Mouse (Mus musculus) forebrain, embryonic 11.5 days (tissue): ENCODE measurements around the gene Mansc4. TPM values are rescaled to one million over a fixed set of nuclear protein-coding genes. Genes with fewer than 3 reads are reported as not detected.

ENCODE experiments used
- ATAC-seq: fragments of 200-750 bp; cut with Nextera tagmentation; replicated peaks from 2 replicates; pipeline ENCODE4 v1.8.0; 2017; ENCODE audit warnings: moderate TSS enrichment; ENCODE audit not compliant: low FRiP score
- DNase-seq: peaks from one replicate; pipeline ENCODE4 v3.0.0-alpha.2; 2017; ENCODE audit warnings: low spot score
- H3K27ac ChIP-seq: fragments of 300-500 bp; sonication (generic); 2 replicates; pipeline ENCODE4 v1.5.1; 2014; ENCODE audit warnings: low read depth, low read length
- H3K27me3 ChIP-seq: fragments of 300-500 bp; sonication (generic); 2 replicates; pipeline ENCODE4 v1.6.1; 2014; ENCODE audit warnings: mild to moderate bottlenecking, low read length, mixed read lengths; ENCODE audit not compliant: control insufficient read depth, insufficient read depth
- H3K36me3 ChIP-seq: fragments of 300-500 bp; sonication (generic); 2 replicates; pipeline ENCODE4 v1.6.1; 2014; ENCODE audit warnings: mild to moderate bottlenecking, low read length, moderate library complexity, mixed read lengths; ENCODE audit not compliant: control insufficient read depth, insufficient read depth
- H3K4me1 ChIP-seq: fragments of 300-500 bp; sonication (generic); replicated peaks from 2 replicates; pipeline ENCODE4 v1.6.1; 2014; ENCODE audit warnings: low read length, mixed read lengths; ENCODE audit not compliant: control insufficient read depth, insufficient read depth
- H3K4me2 ChIP-seq: fragments of 300-500 bp; sonication (generic); 2 replicates; pipeline ENCODE4 v1.6.1; 2014; ENCODE audit warnings: low read depth, mild to moderate bottlenecking, low read length, moderate library complexity, mixed read lengths; ENCODE audit not compliant: severe bottlenecking
- H3K4me3 ChIP-seq: fragments of 300-500 bp; sonication (generic); 2 replicates; pipeline ENCODE4 v1.5.1; 2014; ENCODE audit warnings: low read depth, low read length
- H3K9ac ChIP-seq: fragments of 300-500 bp; sonication (generic); 2 replicates; pipeline ENCODE4 v1.6.1; 2014; ENCODE audit warnings: low read length
- H3K9me3 ChIP-seq: fragments of 300-500 bp; sonication (generic); 2 replicates; pipeline ENCODE4 v1.6.1; 2016; ENCODE audit warnings: low read length, mixed read lengths; ENCODE audit not compliant: control insufficient read depth
- WGBS: fragments of 180-500 bp; shearing (Covaris S2); extraction: QIAGEN DNeasy Blood & Tissue Kit; methylation state at CpG from one replicate; pipeline ENCODE4 v1.1.7; 2014; 5-methylcytosine and 5-hydroxymethylcytosine counted together
- polyA plus RNA-seq: library from polyadenylated mRNA; unstranded; fragments of >200 nt; fragmentation: Nextera tagmentation; extraction: Ambion mirVana; gene quantifications from 2 replicates; pipeline ENCODE4 v1.2.1, GENCODE M21; 2014

Gene Mansc4
- polyA plus RNA-seq, 1 experiment from 2014 or later: 1.1 TPM

DNA sequence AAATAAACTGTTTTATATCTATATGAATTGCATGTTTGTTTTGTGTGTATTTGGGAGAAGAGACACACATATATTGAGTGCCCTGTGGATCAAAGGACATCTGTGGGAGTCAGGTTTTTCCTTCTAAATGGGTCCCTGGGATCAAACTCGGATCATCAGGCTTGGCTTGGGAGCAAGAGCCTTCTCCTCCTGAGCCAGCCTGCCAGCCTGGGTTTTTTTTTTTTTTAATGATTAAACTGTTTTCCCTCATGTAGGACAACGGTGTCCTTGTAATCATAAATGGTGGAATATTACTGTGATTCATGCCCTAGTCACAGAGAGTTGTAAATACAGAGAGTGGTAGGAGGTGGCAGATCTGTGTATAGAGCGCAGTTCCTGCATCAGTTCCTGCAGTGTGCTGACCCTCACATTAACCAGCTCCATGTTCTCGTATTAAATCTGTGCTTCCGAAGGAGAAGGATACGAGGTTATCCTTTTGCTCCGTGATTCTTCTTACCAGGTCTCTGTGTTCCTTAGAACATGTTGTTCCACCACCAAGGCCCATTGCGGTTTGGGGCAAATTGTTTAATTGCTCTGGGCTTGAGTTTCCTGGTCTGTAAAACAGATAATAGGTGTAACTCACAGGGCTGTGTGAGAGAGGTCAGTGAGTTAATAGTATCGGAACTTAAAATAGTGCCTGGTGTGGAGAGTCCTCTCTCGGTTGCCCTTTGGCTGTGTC lies 22.4 kb downstream of the Mansc4 start:
- H3K9me3 ChIP-seq: no peaks in the 10 kb centered on the region
- H3K36me3 ChIP-seq: peaks cover 5% of the 10 kb centered on the region; the same call in 1 of the 2 replicates
- 96% methylated on average over 10 of the region's 10 CpGs for WGBS
- no peak for DNase-seq
- no peaks in the 10 kb centered on the region for H3K4me1 ChIP-seq
- no peak overlapping the region for H3K4me3 ChIP-seq
- H3K4me2 ChIP-seq: no peak overlapping the region
- H3K27me3 ChIP-seq: no peaks in the 10 kb centered on the region
- H3K9ac ChIP-seq: no peak overlapping the region
- ATAC-seq: no peak
- H3K27ac ChIP-seq: no peak overlapping the region

- H3K27me3 ChIP-seq: no peaks in the 10 kb centered on the region
- H3K9ac ChIP-seq: no peak overlapping the region
- no peak overlapping the region for H3K4me2 ChIP-seq
- H3K4me1 ChIP-seq: no peaks in the 10 kb centered on the region
- peaks cover 5% of the 10 kb centered on the region; the same call in 1 of the 2 replicates for H3K36me3 ChIP-seq
- WGBS: 88% methylated on average over 7 of the region's 7 CpGs
- no peaks in the 10 kb centered on the region for H3K9me3 ChIP-seq
- no peak overlapping the region for H3K4me3 ChIP-seq
- peak; percentile 16 for DNase-seq
- H3K27ac ChIP-seq: no peak overlapping the region
- ATAC-seq: no peak
These were observed 24.1 kb downstream of the Mansc4 start for GRCm38 (mm10) chr6:147062694-147063093.

DNA sequence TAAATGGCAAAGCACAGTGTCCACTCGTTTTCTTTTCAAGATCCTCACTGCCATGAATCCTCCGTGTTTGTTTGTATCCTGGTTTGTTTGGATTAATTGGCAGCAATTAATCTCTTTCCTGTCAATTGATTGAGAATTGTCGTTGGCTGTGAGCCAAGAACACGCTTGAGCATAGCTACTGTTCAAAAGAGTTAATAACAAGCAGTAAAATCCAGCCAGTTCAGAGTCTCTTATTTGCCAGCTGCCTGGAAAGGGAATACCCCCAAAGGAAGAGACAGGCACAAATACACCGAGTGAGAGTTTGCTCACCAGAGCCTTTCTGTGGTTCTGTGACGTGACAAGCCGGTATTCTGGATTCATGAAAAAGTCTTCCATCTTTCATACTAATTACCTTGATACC lies 24.8 kb downstream of the Mansc4 start:
- Histone ChIP-seq H3K27me3 (no peaks in the 10 kb centered on the region), H3K27ac (no peak overlapping the region), H3K4me3 (no peak overlapping the region), H3K4me1 (no peaks in the 10 kb centered on the region), H3K36me3 (peaks cover 5% of the 10 kb centered on the region; the same call in 1 of the 2 replicates), H3K4me2 (no peak overlapping the region), H3K9me3 (no peaks in the 10 kb centered on the region), H3K9ac (no peak overlapping the region)
- DNase-seq (peak; percentile 35), ATAC-seq (no peak)
- 82% methylated on average over 7 of the region's 7 CpGs for WGBS

DNA sequence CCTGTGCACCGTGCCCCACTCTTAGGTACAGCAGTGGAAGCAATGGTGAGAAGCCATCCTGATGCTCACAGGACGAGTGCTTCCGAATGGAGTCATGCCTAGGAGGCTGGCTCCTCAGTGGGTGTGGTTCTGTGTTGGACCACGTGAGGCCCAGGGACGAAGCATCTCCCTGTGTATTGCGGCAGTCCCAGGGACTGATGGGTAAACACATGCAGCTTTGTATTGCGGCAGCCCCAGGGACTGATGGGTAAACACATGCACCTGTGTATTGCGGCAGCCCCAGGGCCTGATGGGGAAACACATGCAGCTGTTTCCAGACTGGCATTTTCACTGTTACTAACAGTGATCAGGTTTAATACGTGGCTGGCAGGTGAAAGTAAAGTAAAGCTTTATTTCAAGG lies 25.2 kb downstream of the Mansc4 start:
- Histone ChIP-seq H3K4me2 (no peak overlapping the region), H3K9ac (no peak overlapping the region), H3K9me3 (no peaks in the 10 kb centered on the region), H3K27ac (no peak overlapping the region), H3K4me3 (no peak overlapping the region), H3K27me3 (no peaks in the 10 kb centered on the region), H3K4me1 (no peaks in the 10 kb centered on the region), H3K36me3 (peaks cover 5% of the 10 kb centered on the region; the same call in 1 of the 2 replicates)
- ATAC-seq (0 out of 2 replicates have a peak, but pooled peaks have one; percentile 36), DNase-seq (peak; percentile 47)
- WGBS: 89% methylated on average over 9 of the region's 9 CpGs

- Histone ChIP-seq H3K4me2 (no peak overlapping the region), H3K9ac (no peak overlapping the region), H3K36me3 (peaks cover 5% of the 10 kb centered on the region; the same call in 1 of the 2 replicates), H3K27me3 (no peaks in the 10 kb centered on the region), H3K4me1 (no peaks in the 10 kb centered on the region), H3K27ac (no peak overlapping the region), H3K9me3 (no peaks in the 10 kb centered on the region), H3K4me3 (no peak overlapping the region)
- 75% methylated on average over 7 of the region's 7 CpGs for WGBS
- no peak for ATAC-seq
- peak; percentile 48 for DNase-seq
These were observed 27.5 kb downstream of the Mansc4 start for GRCm38 (mm10) chr6:147059326-147059725.

GRCm38 (mm10) chr6:147055374-147055977 lies 31.4 kb downstream of the Mansc4 start:
- ATAC-seq (no peak), DNase-seq (peak; percentile 35)
- Histone ChIP-seq H3K27ac (no peak overlapping the region), H3K36me3 (no peaks in the 10 kb centered on the region; the same call in 1 of the 2 replicates), H3K9me3 (no peaks in the 10 kb centered on the region), H3K4me1 (no peaks in the 10 kb centered on the region), H3K4me2 (no peak overlapping the region), H3K4me3 (no peak overlapping the region), H3K27me3 (no peaks in the 10 kb centered on the region), H3K9ac (no peak overlapping the region)
- 92% methylated on average over 10 of the region's 10 CpGs for WGBS

DNA sequence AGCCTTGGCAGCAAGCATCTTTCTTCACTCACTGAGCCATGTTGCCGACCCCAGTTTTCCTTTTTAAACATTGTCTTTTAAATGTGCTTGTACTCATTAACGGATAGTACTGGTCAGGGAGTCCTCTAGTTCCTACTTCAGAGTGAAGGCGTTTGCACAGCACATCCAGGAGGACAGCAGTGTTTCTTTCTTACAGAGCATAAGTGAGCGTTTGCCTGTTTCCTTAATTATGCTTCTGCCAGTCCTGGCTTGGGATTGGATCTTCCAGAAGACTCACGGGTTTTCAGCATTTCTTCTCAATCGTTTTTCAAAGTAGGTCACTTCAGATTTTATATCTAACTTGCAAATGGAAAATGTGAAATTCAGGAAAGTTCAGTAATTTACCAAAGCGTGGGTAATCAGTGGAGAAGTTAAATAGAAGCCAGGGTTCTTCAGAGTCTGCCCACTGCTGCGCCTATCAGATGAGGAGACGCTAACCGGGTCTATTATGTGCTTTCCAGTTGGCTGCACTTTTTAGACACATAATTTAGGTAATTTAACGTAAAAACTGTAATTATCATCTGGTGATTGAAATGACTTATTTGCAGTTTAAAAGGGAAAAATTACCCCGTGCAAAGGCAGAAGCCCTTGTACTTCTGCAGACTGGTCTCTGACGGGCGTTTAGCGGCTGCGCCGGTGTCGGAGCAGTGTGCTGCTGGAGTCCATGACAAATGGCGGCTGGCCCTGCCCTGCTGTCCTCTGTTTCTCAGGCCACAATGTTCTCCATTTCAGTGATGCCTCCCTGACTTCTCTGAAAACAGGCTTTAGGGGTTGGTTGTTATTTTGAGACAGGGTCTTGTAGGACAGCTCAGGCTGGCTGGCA lies 32.8 kb downstream of the Mansc4 start:
- H3K4me3 ChIP-seq: no peak overlapping the region
- H3K27me3 ChIP-seq: no peaks in the 10 kb centered on the region
- ATAC-seq: peak; percentile 64; the same call in 1 of the 2 replicates
- H3K9me3 ChIP-seq: no peaks in the 10 kb centered on the region
- no peak overlapping the region for H3K9ac ChIP-seq
- H3K27ac ChIP-seq: no peak overlapping the region
- 88% methylated on average over 19 of the region's 19 CpGs for WGBS
- no peak overlapping the region for H3K4me2 ChIP-seq
- no peaks in the 10 kb centered on the region; the same call in 1 of the 2 replicates for H3K36me3 ChIP-seq
- no peaks in the 10 kb centered on the region for H3K4me1 ChIP-seq
- DNase-seq: peak; percentile 37

GRCm38 (mm10) chr6:147052440-147052839 lies 34.4 kb downstream of the Mansc4 start:
- Histone ChIP-seq H3K4me1 (no peaks in the 10 kb centered on the region), H3K4me2 (no peak overlapping the region), H3K27me3 (no peaks in the 10 kb centered on the region), H3K9me3 (no peaks in the 10 kb centered on the region), H3K9ac (no peak overlapping the region), H3K36me3 (no peaks in the 10 kb centered on the region; the same call in 1 of the 2 replicates), H3K27ac (no peak overlapping the region), H3K4me3 (no peak overlapping the region)
- WGBS: 93% methylated on average over 9 of the region's 9 CpGs
- ATAC-seq: no peak
- peak; percentile 25 for DNase-seq
